Mouse (Mus musculus): ENCODE data around the gene Ctdspl. TPM values are rescaled to one million over a fixed set of nuclear protein-coding genes. Genes with fewer than 3 reads are reported as not detected.

Gene Ctdspl
- polyA plus RNA-seq, 1 experiment = 4.9 TPM

DNA sequence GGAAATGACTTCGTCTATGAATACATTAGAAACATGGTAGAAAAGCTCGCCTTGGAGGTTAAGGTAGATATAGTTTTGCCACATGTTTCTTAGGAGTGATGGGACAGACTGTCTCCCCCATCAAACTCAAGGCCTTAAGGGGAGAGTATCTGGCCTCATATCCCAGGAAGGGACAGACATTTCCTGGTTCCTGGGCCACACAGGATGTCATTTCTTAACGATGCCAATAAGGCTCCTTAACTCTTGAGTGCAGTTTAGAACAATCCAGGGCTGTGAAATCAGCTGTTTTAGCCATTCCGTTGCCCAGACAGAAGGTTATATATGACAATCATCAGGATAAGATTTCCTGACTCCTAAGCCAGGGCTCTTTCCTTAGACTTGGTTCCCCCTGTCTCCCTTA is 104.8 kb downstream of the Ctdspl start:
- H3K4me3 ChIP-seq = no peak overlapping the region
- H3ac ChIP-seq (ENCODE audit: control insufficient read depth, insufficient read length) = no peak overlapping the region
- H3K79me2 ChIP-seq (ENCODE audit: control insufficient read depth, insufficient read depth) = no peaks in the 10 kb centered on the region
- no peak overlapping the region for H3K4me2 ChIP-seq (ENCODE audit: low read depth)
- TF ChIP-seq USF1 (IDR thresholded peaks at IDR 0.05; ENCODE audit: low read depth) (no peak), MYOD1 (IDR thresholded peaks at IDR 0.05; ENCODE audit: control insufficient read depth in 1 of 3, insufficient read length in 2 of 3, low read depth in 2 of 3) (no peak), REST (IDR thresholded peaks at IDR 0.05; ENCODE audit: insufficient read depth, insufficient read length) (no peak)
- no peaks in the 10 kb centered on the region for H3K36me3 ChIP-seq (ENCODE audit: control insufficient read depth, insufficient read depth)
- no peaks in the 10 kb centered on the region for H3K27me3 ChIP-seq (ENCODE audit: control insufficient read depth, insufficient read depth, insufficient read length)

- H3ac ChIP-seq (ENCODE audit: control insufficient read depth, insufficient read length) = no peak overlapping the region
- no peak overlapping the region for H3K4me3 ChIP-seq
- H3K27me3 ChIP-seq (ENCODE audit: control insufficient read depth, insufficient read depth, insufficient read length) = no peaks in the 10 kb centered on the region
- H3K36me3 ChIP-seq (ENCODE audit: control insufficient read depth, insufficient read depth) = no peaks in the 10 kb centered on the region
- no peaks in the 10 kb centered on the region for H3K79me2 ChIP-seq (ENCODE audit: control insufficient read depth, insufficient read depth)
- TF ChIP-seq MAX (IDR thresholded peaks at IDR 0.05; ENCODE audit: low read depth) (no peak), E2F4 (IDR thresholded peaks at IDR 0.05; ENCODE audit: insufficient read depth) (no peak), CEBPB (IDR thresholded peaks at IDR 0.05; ENCODE audit: insufficient read depth, poor library complexity, severe bottlenecking) (no peak), POLR2A (IDR thresholded peaks at IDR 0.05; ENCODE audit: insufficient read length, low read depth) (no peak), MYOD1 (IDR thresholded peaks at IDR 0.05; ENCODE audit: control insufficient read depth in 1 of 3, insufficient read length in 2 of 3, low read depth in 2 of 3) (peak in 2 of 3 experiments; percentile 58 to 76), USF1 (IDR thresholded peaks at IDR 0.05; ENCODE audit: low read depth) (no peak), TCF12 (IDR thresholded peaks at IDR 0.05; ENCODE audit: insufficient read depth, poor library complexity, severe bottlenecking) (no peak), MYOG (IDR thresholded peaks at IDR 0.05; ENCODE audit: control insufficient read depth in 1 of 3, insufficient read depth in 1 of 3, insufficient read length in 2 of 3, low read depth in 2 of 3) (peak in 1 of 3 experiments; percentile 28), SRF (IDR thresholded peaks at IDR 0.05; ENCODE audit: control insufficient read depth, insufficient read length, low read depth) (no peak)
- H3K4me2 ChIP-seq (ENCODE audit: low read depth) = no peak overlapping the region
These were observed 105.5 kb downstream of the Ctdspl start for GRCm38 (mm10) chr9:119031772-119032171.

- no peak for TF ChIP-seq SRF (IDR thresholded peaks at IDR 0.05; ENCODE audit: control insufficient read depth, insufficient read length, low read depth)
- no peak for TF ChIP-seq E2F4 (IDR thresholded peaks at IDR 0.05; ENCODE audit: insufficient read depth)
- TF ChIP-seq TCF12 (IDR thresholded peaks at IDR 0.05; ENCODE audit: insufficient read depth, poor library complexity, severe bottlenecking) = no peak
- no peak for TF ChIP-seq MYOG (IDR thresholded peaks at IDR 0.05; ENCODE audit: control insufficient read depth in 1 of 3, insufficient read depth in 1 of 3, insufficient read length in 2 of 3, low read depth in 2 of 3)
- no peak for TF ChIP-seq REST (IDR thresholded peaks at IDR 0.05; ENCODE audit: insufficient read depth, insufficient read length)
- no peak overlapping the region for H3K4me3 ChIP-seq
- no peak overlapping the region for H3ac ChIP-seq (ENCODE audit: control insufficient read depth, insufficient read length)
- H3K4me2 ChIP-seq (ENCODE audit: low read depth) = no peak overlapping the region
- H3K36me3 ChIP-seq (ENCODE audit: control insufficient read depth, insufficient read depth) = no peaks in the 10 kb centered on the region
- no peaks in the 10 kb centered on the region for H3K27me3 ChIP-seq (ENCODE audit: control insufficient read depth, insufficient read depth, insufficient read length)
- H3K79me2 ChIP-seq (ENCODE audit: control insufficient read depth, insufficient read depth) = no peaks in the 10 kb centered on the region
These were observed 106.3 kb downstream of the Ctdspl start for GRCm38 (mm10) chr9:119032538-119032937.

DNA sequence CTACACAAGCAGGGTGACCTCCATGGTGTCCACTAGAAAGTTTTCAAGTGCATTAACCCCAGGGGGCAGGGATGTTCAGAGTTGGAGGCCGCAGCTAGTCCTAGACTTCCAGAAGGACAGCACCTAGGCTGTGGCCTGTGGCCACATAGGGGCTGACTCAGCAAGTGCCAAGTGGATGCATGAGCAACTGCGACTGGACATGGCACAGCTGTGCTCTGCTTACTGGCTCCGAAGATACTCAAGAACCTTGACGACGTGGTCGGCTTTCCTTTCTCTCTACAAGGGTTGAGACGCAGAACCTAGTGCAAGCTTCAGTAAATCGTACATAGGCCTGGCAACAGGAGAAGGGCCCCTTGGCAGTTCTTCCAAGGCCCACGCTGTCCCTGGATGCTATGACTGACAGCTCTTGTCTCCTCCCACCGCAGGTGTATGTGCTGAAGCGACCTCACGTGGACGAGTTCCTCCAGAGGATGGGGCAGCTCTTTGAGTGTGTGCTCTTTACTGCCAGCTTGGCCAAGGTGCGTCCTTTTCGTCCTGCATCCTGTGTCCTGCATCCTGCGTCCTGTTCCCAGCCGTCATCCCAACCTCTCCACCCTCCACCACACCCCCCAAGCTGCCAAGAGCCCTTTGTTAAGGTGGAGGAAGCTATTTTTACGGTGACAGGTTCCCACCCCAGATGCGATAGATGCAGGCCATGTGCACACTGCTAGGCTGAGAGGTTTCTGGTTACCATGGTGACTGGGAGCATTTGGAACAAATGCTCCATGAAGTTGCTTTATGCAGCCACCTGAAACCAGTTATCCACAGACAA is 107.1 kb downstream of the Ctdspl start:
- no peak overlapping the region for H3K4me3 ChIP-seq
- peak in 2 of 3 experiments; percentile 26 to 30 for TF ChIP-seq MYOG (IDR thresholded peaks at IDR 0.05; ENCODE audit: control insufficient read depth in 1 of 3, insufficient read depth in 1 of 3, insufficient read length in 2 of 3, low read depth in 2 of 3)
- TF ChIP-seq CEBPB (IDR thresholded peaks at IDR 0.05; ENCODE audit: insufficient read depth, poor library complexity, severe bottlenecking) = no peak
- no peak for TF ChIP-seq SRF (IDR thresholded peaks at IDR 0.05; ENCODE audit: control insufficient read depth, insufficient read length, low read depth)
- no peak for TF ChIP-seq POLR2A (IDR thresholded peaks at IDR 0.05; ENCODE audit: insufficient read length, low read depth)
- TF ChIP-seq MAX (IDR thresholded peaks at IDR 0.05; ENCODE audit: low read depth) = no peak
- TF ChIP-seq MYOD1 (IDR thresholded peaks at IDR 0.05; ENCODE audit: control insufficient read depth in 1 of 3, insufficient read length in 2 of 3, low read depth in 2 of 3) = peak in 1 of 3 experiments; percentile 46
- TF ChIP-seq E2F4 (IDR thresholded peaks at IDR 0.05; ENCODE audit: insufficient read depth) = no peak
- no peak for TF ChIP-seq REST (IDR thresholded peaks at IDR 0.05; ENCODE audit: insufficient read depth, insufficient read length)
- TF ChIP-seq USF1 (IDR thresholded peaks at IDR 0.05; ENCODE audit: low read depth) = no peak
- H3K36me3 ChIP-seq (ENCODE audit: control insufficient read depth, insufficient read depth) = no peaks in the 10 kb centered on the region
- no peaks in the 10 kb centered on the region for H3K27me3 ChIP-seq (ENCODE audit: control insufficient read depth, insufficient read depth, insufficient read length)
- H3ac ChIP-seq (ENCODE audit: control insufficient read depth, insufficient read length) = no peak overlapping the region
- no peak overlapping the region for H3K4me2 ChIP-seq (ENCODE audit: low read depth)
- no peaks in the 10 kb centered on the region for H3K79me2 ChIP-seq (ENCODE audit: control insufficient read depth, insufficient read depth)

- H3K79me2 ChIP-seq (ENCODE audit: control insufficient read depth, insufficient read depth) = no peaks in the 10 kb centered on the region
- H3K4me3 ChIP-seq = no peak overlapping the region
- H3ac ChIP-seq (ENCODE audit: control insufficient read depth, insufficient read length) = no peak overlapping the region
- no peak overlapping the region for H3K4me2 ChIP-seq (ENCODE audit: low read depth)
- no peaks in the 10 kb centered on the region for H3K27me3 ChIP-seq (ENCODE audit: control insufficient read depth, insufficient read depth, insufficient read length)
- no peak for TF ChIP-seq POLR2AphosphoS2 (IDR thresholded peaks at IDR 0.05; ENCODE audit: insufficient read length, low read depth)
- TF ChIP-seq POLR2A (IDR thresholded peaks at IDR 0.05; ENCODE audit: insufficient read length, low read depth) = no peak
- no peak for TF ChIP-seq REST (IDR thresholded peaks at IDR 0.05; ENCODE audit: insufficient read depth, insufficient read length)
- TF ChIP-seq SRF (IDR thresholded peaks at IDR 0.05; ENCODE audit: control insufficient read depth, insufficient read length, low read depth) = no peak
- no peak for TF ChIP-seq MAX (IDR thresholded peaks at IDR 0.05; ENCODE audit: low read depth)
- TF ChIP-seq MYOG (IDR thresholded peaks at IDR 0.05; ENCODE audit: control insufficient read depth in 1 of 3, insufficient read depth in 1 of 3, insufficient read length in 2 of 3, low read depth in 2 of 3) = no peak
- TF ChIP-seq CEBPB (IDR thresholded peaks at IDR 0.05; ENCODE audit: insufficient read depth, poor library complexity, severe bottlenecking) = no peak
- TF ChIP-seq MYOD1 (IDR thresholded peaks at IDR 0.05; ENCODE audit: control insufficient read depth in 1 of 3, insufficient read length in 2 of 3, low read depth in 2 of 3) = no peak
- no peak for TF ChIP-seq TCF12 (IDR thresholded peaks at IDR 0.05; ENCODE audit: insufficient read depth, poor library complexity, severe bottlenecking)
- TF ChIP-seq E2F4 (IDR thresholded peaks at IDR 0.05; ENCODE audit: insufficient read depth) = no peak
- no peak for TF ChIP-seq USF1 (IDR thresholded peaks at IDR 0.05; ENCODE audit: low read depth)
- TF ChIP-seq TCF3 (IDR thresholded peaks at IDR 0.05; ENCODE audit: insufficient read length, low read depth) = no peak
- H3K36me3 ChIP-seq (ENCODE audit: control insufficient read depth, insufficient read depth) = no peaks in the 10 kb centered on the region
These were observed 107.8 kb downstream of the Ctdspl start for GRCm38 (mm10) chr9:119034069-119034468.

Measured in myocyte (in vitro differentiated cells).